Mouse (Mus musculus) CD4-positive, CD25-positive, alpha-beta regulatory T cell, adult 2 months (primary cell): Measurements from ENCODE around the gene Hcst.

Experiments used
- DNase-seq: peaks from one replicate; pipeline ENCODE4 v3.0.0-alpha.2; 2012; ENCODE audit warnings: low read depth, low spot score

The Hcst gene

GRCm38 (mm10) chr7:30419561-30420499 is at the start of gene Hcst:
Gene Hcst (minus strand): TSS chr7:30419854.
- DNase-seq = peak; percentile 77

GRCm38 (mm10) chr7:30464816-30465300 is 45.2 kb upstream of the Hcst start:
- no peak for DNase-seq

GRCm38 (mm10) chr7:30463996-30464395 is 44.3 kb upstream of the Hcst start:
- no peak for DNase-seq

- DNase-seq = no peak
Measured at GRCm38 (mm10) chr7:30463568-30463967, 43.9 kb upstream of the Hcst start.

- DNase-seq = no peak
Measured at GRCm38 (mm10) chr7:30459484-30459883, 39.8 kb upstream of the Hcst start.

DNA sequence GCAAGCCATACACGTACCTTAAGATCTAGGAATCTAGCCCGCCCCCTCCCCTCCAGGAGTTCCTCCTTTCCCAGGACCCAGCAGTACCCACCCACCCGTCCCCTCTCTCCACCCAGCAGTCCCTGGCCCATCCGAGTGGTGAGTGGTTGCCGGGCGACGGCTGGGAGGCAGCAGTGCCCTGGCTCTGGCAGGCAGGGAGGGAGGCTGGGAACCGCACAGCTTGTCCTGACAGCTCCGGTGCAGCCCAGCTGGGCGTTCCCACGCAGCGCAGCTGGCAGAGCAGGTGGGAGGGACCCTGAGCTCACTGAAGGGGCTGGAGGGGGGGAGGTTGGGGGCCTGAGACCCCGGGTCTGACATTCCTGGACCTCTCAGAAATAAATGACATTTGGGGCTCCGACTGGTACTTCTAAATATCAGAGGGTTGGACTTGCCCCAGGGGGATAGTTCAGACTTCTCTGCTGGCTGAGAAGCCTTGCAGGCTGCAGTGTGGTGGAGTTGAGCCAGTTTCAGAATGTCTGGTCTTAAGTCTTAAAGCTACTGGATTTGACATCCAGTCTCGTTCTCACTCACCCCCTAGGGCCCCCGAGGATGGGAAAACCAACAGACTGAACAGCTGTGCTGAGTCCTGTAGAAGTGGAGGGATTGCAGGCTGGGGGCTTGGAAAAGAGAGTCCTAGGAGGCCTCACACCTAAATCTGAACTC is 38.1 kb upstream of the Hcst start, which contains the start of the genes Kirrel2 and Nphs1:
Gene Kirrel2, minus strand, starts transcription at position 62 of the 702 bp plus-strand sequence.
Gene Nphs1, plus strand, starts transcription at position 687 of the 702 bp plus-strand sequence.
- DNase-seq = no peak

- DNase-seq = no peak
Measured at GRCm38 (mm10) chr7:30456911-30457628, 37.4 kb upstream of the Hcst start.

- no peak for DNase-seq
Measured at GRCm38 (mm10) chr7:30456487-30456886, 36.8 kb upstream of the Hcst start.

GRCm38 (mm10) chr7:30454259-30454658 is 34.6 kb upstream of the Hcst start:
- DNase-seq = no peak

GRCm38 (mm10) chr7:30453766-30454165 is 34.1 kb upstream of the Hcst start:
- peak; percentile 82 for DNase-seq

DNA sequence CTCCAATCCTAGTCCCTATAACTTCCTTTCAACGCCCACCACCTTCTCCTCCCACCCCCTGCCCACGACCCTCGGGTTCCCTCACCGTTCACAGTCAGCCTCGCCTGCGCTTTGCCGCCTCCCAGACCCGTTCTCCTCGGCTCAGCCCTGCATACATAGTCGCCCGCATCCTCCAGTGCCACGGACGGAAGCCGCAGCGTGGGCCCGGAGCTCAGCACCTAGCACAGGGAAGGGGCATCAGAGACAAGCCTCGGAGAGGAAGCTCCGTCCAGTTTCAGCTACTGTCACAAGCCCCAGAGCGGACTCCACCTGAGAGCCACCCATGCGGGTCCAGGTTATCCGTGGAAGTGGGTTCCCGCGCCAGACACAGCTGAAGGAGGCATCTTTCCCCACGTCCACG is 33.7 kb upstream of the Hcst start:
- DNase-seq = peak; percentile 45

DNA sequence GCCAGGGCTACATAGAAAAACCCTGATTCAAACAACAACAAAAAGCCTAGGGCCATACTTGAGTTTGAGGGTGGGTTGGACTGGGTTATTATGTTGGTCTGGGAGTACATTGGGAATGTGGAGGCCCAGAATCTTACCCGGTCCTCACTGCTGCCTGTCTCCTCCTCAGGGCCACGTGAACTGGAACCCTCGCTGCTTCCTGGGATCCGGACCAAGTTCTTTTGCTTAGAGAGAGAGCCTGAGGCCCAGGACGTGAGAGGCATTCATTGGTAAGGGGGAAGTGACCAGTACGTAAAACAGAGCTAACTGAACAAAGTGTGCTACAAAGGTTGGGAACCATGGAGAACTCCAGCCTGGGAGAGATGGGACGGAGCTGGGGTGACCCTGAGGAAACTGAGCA is 30.6 kb upstream of the Hcst start:
- no peak for DNase-seq

GRCm38 (mm10) chr7:30444971-30445751 is 25.5 kb upstream of the Hcst start, which contains the start of gene Aplp1:
Gene Aplp1 (minus strand): TSS chr7:30445535.
- DNase-seq = peak; percentile 80

GRCm38 (mm10) chr7:30444154-30444970 is 24.7 kb upstream of the Hcst start:
- peak; percentile 69 for DNase-seq

DNA sequence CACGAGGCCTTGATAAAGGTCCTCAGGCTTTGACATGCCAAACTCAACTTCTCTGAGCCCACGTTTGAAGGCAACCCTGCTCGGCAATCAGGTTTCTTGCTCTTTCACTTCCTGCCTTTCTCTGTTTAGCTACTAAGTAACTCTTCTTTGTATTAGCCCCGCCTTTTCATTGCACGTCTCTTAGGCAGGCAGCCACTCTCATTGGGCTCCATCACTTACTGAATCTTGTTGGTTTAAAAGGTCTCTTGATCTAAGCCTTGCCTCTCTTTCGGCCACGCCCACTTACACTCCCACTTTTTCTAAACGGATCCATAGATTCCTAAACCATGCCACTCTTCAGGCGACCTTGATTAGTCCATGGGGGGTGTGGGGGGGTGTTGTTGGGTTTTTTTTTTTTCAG is 24.0 kb upstream of the Hcst start:
- DNase-seq = peak; percentile 76

DNA sequence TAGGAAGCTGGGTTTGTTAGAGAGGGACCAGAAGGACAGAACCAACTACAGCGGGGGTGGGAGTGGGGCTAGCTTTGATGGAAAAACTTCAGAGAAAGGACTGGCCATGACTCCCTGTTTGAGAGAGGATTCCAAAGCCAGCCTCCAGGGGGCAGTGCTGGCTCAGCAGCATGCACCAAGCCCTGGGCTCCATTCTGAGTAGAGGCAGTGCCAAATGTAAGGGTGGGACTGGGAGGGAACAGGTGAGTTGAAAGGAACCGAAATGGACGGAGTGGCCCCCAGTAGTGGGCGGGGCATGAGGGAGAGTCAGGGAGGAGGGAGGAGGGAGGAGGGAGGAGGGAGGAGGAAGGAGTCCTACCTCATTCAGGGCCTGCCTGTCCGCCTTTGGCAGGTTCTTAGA is 21.0 kb upstream of the Hcst start:
- DNase-seq = peak; percentile 83

DNA sequence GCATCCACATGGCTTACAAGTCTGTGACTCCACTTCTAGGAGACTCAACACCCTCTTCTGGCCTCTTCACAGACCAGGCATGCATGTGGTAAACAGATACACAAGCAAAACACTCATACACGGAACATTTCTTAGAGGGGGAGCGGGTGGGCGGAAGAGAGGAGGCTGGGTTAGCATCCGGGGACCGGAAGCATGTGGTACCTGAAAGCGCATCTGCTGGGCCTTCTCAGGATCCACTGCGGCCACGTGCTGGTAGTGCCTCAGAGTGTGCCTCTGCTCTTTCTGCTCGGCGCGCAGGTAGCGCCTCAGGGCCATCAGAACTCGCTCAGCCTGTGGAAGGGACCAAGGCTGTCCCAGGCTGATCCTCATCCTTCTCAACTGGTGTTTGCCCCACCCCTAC is 20.1 kb upstream of the Hcst start:
- peak; percentile 41 for DNase-seq

DNA sequence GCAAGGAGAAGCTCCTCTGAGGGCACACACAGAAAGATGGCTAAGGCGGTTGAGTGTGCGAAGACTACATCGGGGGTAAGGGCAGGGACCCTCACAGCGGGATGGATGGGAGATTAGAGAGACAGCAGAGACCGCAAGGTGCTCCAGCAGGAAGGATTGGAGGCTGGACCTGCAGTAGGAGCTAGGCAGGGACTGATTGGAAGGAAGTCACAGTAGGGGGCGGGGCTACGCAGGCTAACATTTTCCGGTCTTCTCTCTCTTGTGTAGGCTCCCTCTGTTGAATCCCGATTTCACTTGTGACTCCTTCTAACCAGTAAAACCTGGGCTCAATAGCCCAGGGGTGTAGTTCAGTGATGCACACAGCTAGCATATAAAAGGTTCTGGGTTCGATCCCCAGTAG is 17.2 kb upstream of the Hcst start:
- peak; percentile 57 for DNase-seq

GRCm38 (mm10) chr7:30435156-30435555 is 15.5 kb upstream of the Hcst start:
- no peak for DNase-seq

DNA sequence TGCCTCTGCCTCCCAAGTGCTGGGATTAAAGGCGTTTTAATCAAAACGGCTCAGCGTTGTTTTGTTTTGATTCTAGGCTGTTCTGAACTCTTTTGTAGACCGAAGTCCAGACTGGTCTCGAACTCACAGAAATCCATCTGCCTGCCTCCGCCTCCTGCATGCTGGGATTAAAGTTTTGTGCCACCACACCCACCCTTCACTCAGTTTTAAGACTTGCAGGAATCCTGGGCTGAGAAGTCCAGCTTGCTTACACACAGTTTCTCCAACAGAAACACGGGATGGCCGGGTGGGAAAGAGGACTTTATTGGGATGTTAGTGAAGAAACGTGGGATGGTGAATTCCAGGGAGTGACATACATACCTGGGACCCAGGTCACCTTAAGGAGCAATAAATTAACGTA is 15.0 kb upstream of the Hcst start:
- DNase-seq = no peak
